8 mouse cellular contexts compared by ENCODE assay signal in genomic region chr15:23035551-23036207, GRCm38 (mm10).
DNase-seq lines count a peak whose midpoint lies in the region; ATAC-seq and TF ChIP-seq lines count a peak whose summit lies in the region.

No protein-coding gene starts in this region.

- H3K9ac ChIP-seq in heart, postnatal 0 days (replicated peaks; ENCODE audit: low read depth, low read length) = 0 out of 2 replicates have a peak overlapping the region, but pooled peaks have one; percentile 11
- H3K9ac ChIP-seq in forebrain, embryonic 14.5 days (ENCODE audit: low read length) = peak overlapping the region; percentile 38

- no peaks in the 10 kb centered on the region for H3K27me3 ChIP-seq in heart, postnatal 0 days (ENCODE audit: control insufficient read depth, insufficient read depth, low read length)
- peaks cover 4% of the 10 kb centered on the region; the same call in 1 of the 2 replicates for H3K27me3 ChIP-seq in forebrain, embryonic 14.5 days (replicated peaks; ENCODE audit: control insufficient read depth, insufficient read depth, low read length)
- peaks cover 17% of the 10 kb centered on the region for H3K27me3 ChIP-seq in limb, embryonic 10.5 days (ENCODE audit: low read depth, poor library complexity, severe bottlenecking)

- no peaks in the 10 kb centered on the region for H3K9me3 ChIP-seq in heart, postnatal 0 days (replicated peaks; ENCODE audit: control insufficient read depth, low read length)
- H3K9me3 ChIP-seq in forebrain, embryonic 14.5 days (replicated peaks; ENCODE audit: control insufficient read depth, low read length) = no peaks in the 10 kb centered on the region
- no peaks in the 10 kb centered on the region for H3K9me3 ChIP-seq in limb, embryonic 10.5 days (replicated peaks)

- 0 out of 2 replicates have a peak, but pooled peaks cover 4% of the 10 kb centered on the region for H3K4me1 ChIP-seq in heart, postnatal 0 days (ENCODE audit: control insufficient read depth, insufficient read depth)
- H3K4me1 ChIP-seq in forebrain, embryonic 14.5 days (ENCODE audit: control insufficient read depth, insufficient read depth, low read length) = no peaks in the 10 kb centered on the region
- H3K4me1 ChIP-seq in limb, embryonic 10.5 days = peaks cover 14% of the 10 kb centered on the region
- no peaks in the 10 kb centered on the region for H3K4me1 ChIP-seq in olfactory bulb, adult 2 months (ENCODE audit: control insufficient read depth, insufficient read depth, low read length)

- no peak for TF ChIP-seq CTCF in heart, postnatal 0 days (IDR thresholded peaks at IDR 0.05; ENCODE audit: low read depth)
- TF ChIP-seq CTCF in olfactory bulb, adult 2 months (IDR thresholded peaks at IDR 0.05; ENCODE audit: insufficient read depth, low read depth, low read length) = no peak

- 10% methylated on average over 14 of the region's 14 CpGs for WGBS in heart, postnatal 0 days
- WGBS in forebrain, embryonic 14.5 days = 5% methylated on average over 14 of the region's 14 CpGs
- 11% methylated on average over 14 of the region's 14 CpGs for WGBS in limb, embryonic 10.5 days
- 6% methylated on average over 14 of the region's 14 CpGs for WGBS in olfactory bulb, adult 2 months

- H3K36me3 ChIP-seq in heart, postnatal 0 days (replicated peaks; ENCODE audit: control insufficient read depth, insufficient read depth, low read length) = no peaks in the 10 kb centered on the region
- no peaks in the 10 kb centered on the region for H3K36me3 ChIP-seq in forebrain, embryonic 14.5 days (ENCODE audit: control insufficient read depth, insufficient read depth, low read length)
- H3K36me3 ChIP-seq in limb, embryonic 10.5 days = no peaks in the 10 kb centered on the region

- no peak for TF ChIP-seq POLR2A in olfactory bulb, adult 2 months (IDR thresholded peaks at IDR 0.05; ENCODE audit: insufficient read depth, low read depth, low read length)

- peak overlapping the region; percentile 34 for H3K4me3 ChIP-seq in heart, postnatal 0 days (ENCODE audit: low read depth, low read length)
- peak overlapping the region; percentile 34 for H3K4me3 ChIP-seq in forebrain, embryonic 14.5 days (ENCODE audit: low read depth, low read length)
- peak overlapping the region; percentile 49 for H3K4me3 ChIP-seq in limb, embryonic 10.5 days
- peak overlapping the region; percentile 48 for H3K4me3 ChIP-seq in olfactory bulb, adult 2 months (ENCODE audit: insufficient read depth, low read depth, low read length)

- DNase-seq in heart, postnatal 0 days (ENCODE audit: low spot score) = no peak
- DNase-seq in heart, adult 9 months (ENCODE audit: low spot score in 2 of 2) = no peak
- DNase-seq in brain, adult 2 months (ENCODE audit: low read depth, low spot score) = peak; percentile 78
- DNase-seq in forebrain, embryonic 14.5 days (ENCODE audit: low spot score) = peak; percentile 26
- no peak for DNase-seq in limb, embryonic 10.5 days (ENCODE audit: low spot score)
- no peak for DNase-seq in adrenal gland, postnatal 25 days
- no peak for DNase-seq in spleen, postnatal 4 days (ENCODE audit: low spot score in 2 of 2)

- H3K27ac ChIP-seq in heart, postnatal 0 days (ENCODE audit: low read depth) = no peak overlapping the region
- no peak overlapping the region for H3K27ac ChIP-seq in forebrain, embryonic 14.5 days (ENCODE audit: low read depth, low read length)
- no peak overlapping the region for H3K27ac ChIP-seq in limb, embryonic 10.5 days
- H3K27ac ChIP-seq in olfactory bulb, adult 2 months (ENCODE audit: insufficient read depth, low read depth, low read length) = peak overlapping the region; percentile 56

- peak overlapping the region; percentile 68 for H3K4me2 ChIP-seq in heart, postnatal 0 days (ENCODE audit: low read depth, low read length)
- H3K4me2 ChIP-seq in forebrain, embryonic 14.5 days (ENCODE audit: low read length) = peak overlapping the region; percentile 52

- no peak for ATAC-seq in heart, postnatal 0 days (ENCODE audit: insufficient read depth, low read depth)
- peak; percentile 74 for ATAC-seq in forebrain, embryonic 14.5 days

- no peak for TF ChIP-seq EP300 in heart, postnatal 0 days (IDR thresholded peaks at IDR 0.05; ENCODE audit: low read depth)

Comparison
In these comparisons a context has a peak if more than half of its experiments do, and no peak if none do; other contexts are left out.
1. DNase-seq: peak in brain, adult 2 months (single experiment) and forebrain, embryonic 14.5 days (single experiment); none in heart, postnatal 0 days (single experiment), heart, adult 9 months (0 of 2), limb, embryonic 10.5 days (single experiment), adrenal gland, postnatal 25 days (single experiment) and spleen, postnatal 4 days (0 of 2).
2. Peak in every context shown above with its lines, with median percentiles within 50 percentile points of each other: H3K4me3 ChIP-seq.